Mouse (Mus musculus): ENCODE results near the gene Tapbpl.
"Not testable (repeated sequence)": the region's sequence is repeated elsewhere in the genome, so short reads cannot be mapped to it uniquely, and the experiment has no call there.

The Tapbpl gene

GRCm38 (mm10) chr6:125231117-125232044 lies at the start of gene Tapbpl:
Tapbpl (minus strand) TSS chr6:125231860.
- peak; percentile 98 for DNase-seq

- no peak for DNase-seq
These were observed 48.1 kb upstream of the Tapbpl start for GRCm38 (mm10) chr6:125279729-125280128.

- DNase-seq: no peak
These were observed 43.3 kb upstream of the Tapbpl start for GRCm38 (mm10) chr6:125274841-125275563.

GRCm38 (mm10) chr6:125272228-125272785 lies 40.6 kb upstream of the Tapbpl start:
- no peak for DNase-seq

- DNase-seq: peak; percentile 100
These were observed 40.0 kb upstream of the Tapbpl start for GRCm38 (mm10) chr6:125271455-125272227.

- no peak for DNase-seq
These were observed 37.1 kb upstream of the Tapbpl start for GRCm38 (mm10) chr6:125268799-125269198.

GRCm38 (mm10) chr6:125267469-125267868 lies 35.8 kb upstream of the Tapbpl start:
- DNase-seq: no peak

- not testable (repeated sequence) for DNase-seq
These were observed 34.9 kb upstream of the Tapbpl start for GRCm38 (mm10) chr6:125266600-125266999.

- DNase-seq: no peak
These were observed 34.4 kb upstream of the Tapbpl start for GRCm38 (mm10) chr6:125266091-125266490.

- no peak for DNase-seq
These were observed 33.6 kb upstream of the Tapbpl start for GRCm38 (mm10) chr6:125265239-125265638.

- DNase-seq: no peak
These were observed 32.6 kb upstream of the Tapbpl start for GRCm38 (mm10) chr6:125264219-125264618.

GRCm38 (mm10) chr6:125260006-125260555 lies 28.4 kb upstream of the Tapbpl start:
- no peak for DNase-seq

GRCm38 (mm10) chr6:125256222-125256966 lies 24.7 kb upstream of the Tapbpl start:
- DNase-seq: peak; percentile 97

- DNase-seq: no peak
These were observed 23.9 kb upstream of the Tapbpl start for GRCm38 (mm10) chr6:125255516-125256044.

- DNase-seq: peak; percentile 94
These were observed 22.4 kb upstream of the Tapbpl start for GRCm38 (mm10) chr6:125253863-125254715.

- no peak for DNase-seq
These were observed 21.1 kb upstream of the Tapbpl start for GRCm38 (mm10) chr6:125252711-125253110.

GRCm38 (mm10) chr6:125252285-125252684 lies 20.6 kb upstream of the Tapbpl start:
- peak; percentile 96 for DNase-seq

- no peak for DNase-seq
These were observed 12.9 kb upstream of the Tapbpl start for GRCm38 (mm10) chr6:125244551-125244950.

GRCm38 (mm10) chr6:125241566-125241965 lies 9.9 kb upstream of the Tapbpl start:
- DNase-seq: no peak

- DNase-seq: no peak
These were observed 9.0 kb upstream of the Tapbpl start for GRCm38 (mm10) chr6:125240617-125241016.
